Mouse (Mus musculus) C2C12 (cell line): ENCODE results near the gene Ptx3. TPM values are rescaled to one million over a fixed set of nuclear protein-coding genes. Genes with fewer than 3 reads are reported as not detected.

Source experiments
- H3K27me3 ChIP-seq: one replicate; pipeline ENCODE4 v1.6.1; 2011; ENCODE audit not compliant: control insufficient read depth, insufficient read depth, insufficient read length
- H3K36me3 ChIP-seq: one replicate; pipeline ENCODE4 v1.6.1; 2011; ENCODE audit not compliant: control insufficient read depth, insufficient read depth
- H3K4me3 ChIP-seq: one replicate; pipeline ENCODE4 v1.5.1; 2011; ENCODE audit warnings: mild to moderate bottlenecking, control low read depth; ENCODE audit not compliant: poor library complexity, insufficient read depth, severe bottlenecking
- H3K79me2 ChIP-seq: one replicate; pipeline ENCODE4 v1.6.1; 2011; ENCODE audit not compliant: control insufficient read depth, insufficient read depth
- H3K79me3 ChIP-seq: one replicate; pipeline ENCODE4 v1.6.1; 2011; ENCODE audit warnings: low read depth, control low read depth
- H3ac ChIP-seq: one replicate; pipeline ENCODE3; 2011; ENCODE audit warnings: low read depth; ENCODE audit not compliant: control insufficient read depth, insufficient read length
- CEBPB ChIP-seq: IDR thresholded peaks from one replicate; pipeline ENCODE4 v1.6.1; 2011; ENCODE audit warnings: low read depth, mild to moderate bottlenecking, control low read depth, moderate library complexity
- CTCF ChIP-seq: IDR thresholded peaks from one replicate; pipeline ENCODE4 v1.5.1; 2011; ENCODE audit not compliant: control insufficient read depth, insufficient read depth, insufficient read length
- FOSL1 ChIP-seq: IDR thresholded peaks from one replicate; pipeline ENCODE4 v1.8.0; 2011; ENCODE audit warnings: mild to moderate bottlenecking, low read length; ENCODE audit not compliant: poor library complexity, insufficient read depth, severe bottlenecking
- MAX ChIP-seq: IDR thresholded peaks from one replicate; pipeline ENCODE4 v1.6.1; 2011; ENCODE audit warnings: mild to moderate bottlenecking, control low read depth
- MYOD1 ChIP-seq: IDR thresholded peaks from one replicate; pipeline ENCODE4 v1.6.1; 2011; ENCODE audit warnings: low read depth; ENCODE audit not compliant: control insufficient read depth, insufficient read length
- MYOG ChIP-seq: IDR thresholded peaks from one replicate; pipeline ENCODE4 v1.6.1; 2011; ENCODE audit not compliant: control insufficient read depth, insufficient read length; ENCODE audit errors: extremely low read depth
- USF1 ChIP-seq: IDR thresholded peaks from one replicate; pipeline ENCODE4 v1.6.1; 2011; ENCODE audit warnings: low read depth, mild to moderate bottlenecking, control low read depth, moderate library complexity
- long read RNA-seq, 2 experiments: library from polyadenylated mRNA; unstranded; transcript quantifications; one replicate each; pipeline ENCODE4 v2.0.0; 2019 to 2020
- polyA plus RNA-seq: library from polyadenylated mRNA; unstranded; fragments of >200 nt; fragmentation: generic; extraction: Trizol; gene quantifications from one replicate; pipeline ENCODE4 v1.2.1, GENCODE M21; 2012; ENCODE audit warnings: missing spikeins

Gene Ptx3
- 0.06 TPM for polyA plus RNA-seq
- long read RNA-seq, experiment 1, partial matches to known transcripts: 0 of 3 reads
- long read RNA-seq, experiment 1, other reads (novel, unspliced or antisense): 0 of 3 reads
- long read RNA-seq, experiment 2, partial matches to known transcripts: 0 of 2 reads
- long read RNA-seq, experiment 2, other reads (novel, unspliced or antisense): 0 of 2 reads

DNA sequence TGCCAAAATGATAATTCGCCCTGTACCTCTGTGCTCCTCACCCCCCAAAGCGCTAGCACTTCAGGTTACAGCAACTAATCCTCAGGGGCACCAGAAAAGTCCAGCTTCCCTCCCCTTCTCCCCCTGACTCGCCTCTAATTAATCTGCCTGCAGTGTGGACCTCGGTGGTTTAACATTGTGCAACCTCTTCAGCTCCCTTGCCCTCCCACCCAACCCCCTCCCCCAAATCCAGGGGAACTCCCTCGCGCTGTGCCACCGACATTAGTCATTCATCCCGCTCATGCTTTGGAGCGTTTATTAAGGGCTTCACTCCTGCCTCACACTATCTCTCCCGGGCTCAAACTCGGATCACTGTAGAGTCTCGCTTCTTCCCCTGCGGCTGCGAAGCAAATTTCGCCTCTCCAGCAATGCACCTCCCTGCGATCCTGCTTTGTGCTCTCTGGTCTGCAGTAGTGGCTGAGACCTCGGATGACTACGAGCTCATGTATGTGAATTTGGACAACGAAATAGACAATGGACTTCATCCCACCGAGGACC is at the start of gene Ptx3:
TSS of gene Ptx3 (plus strand) at position 256 of the 537 bp plus-strand sequence.
- H3K36me3 ChIP-seq: no peaks in the 10 kb centered on the region
- no peaks in the 10 kb centered on the region for H3K27me3 ChIP-seq
- H3K79me3 ChIP-seq: no peaks in the 10 kb centered on the region
- no peaks in the 10 kb centered on the region for H3K79me2 ChIP-seq
- H3ac ChIP-seq: peak within 1 kb of the TSS; percentile 1
- TF ChIP-seq USF1: no peak
- TF ChIP-seq CTCF: no peak
- TF ChIP-seq CEBPB: no peak
- no peak for TF ChIP-seq MAX
- no peak for TF ChIP-seq FOSL1
- no peak for TF ChIP-seq MYOG
- TF ChIP-seq MYOD1: no peak
- no peak within 1 kb of the TSS for H3K4me3 ChIP-seq

DNA sequence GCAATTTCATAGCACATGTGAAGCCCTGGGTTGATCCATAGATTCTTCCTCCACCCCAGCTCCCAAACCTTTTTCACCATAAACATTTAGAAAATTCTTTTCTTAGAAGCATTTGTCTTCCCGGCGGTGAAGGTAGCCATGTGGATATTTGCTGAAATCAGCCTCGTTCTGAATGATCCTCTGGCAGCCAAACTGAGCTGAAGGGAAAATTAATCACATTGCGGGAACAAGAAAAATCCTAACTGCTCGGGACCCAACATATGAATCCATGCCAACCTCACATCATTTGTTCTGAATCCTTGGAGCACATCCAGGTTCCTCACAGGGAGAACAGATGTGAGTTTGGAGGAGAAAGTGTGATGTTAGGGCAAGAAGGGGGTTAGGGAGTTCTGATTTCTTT is 46.8 kb upstream of the Ptx3 start:
- Histone ChIP-seq H3K4me3 (no peak overlapping the region), H3K79me3 (no peaks in the 10 kb centered on the region), H3K36me3 (no peaks in the 10 kb centered on the region), H3ac (no peak overlapping the region), H3K79me2 (no peaks in the 10 kb centered on the region), H3K27me3 (no peaks in the 10 kb centered on the region)
- no peak for TF ChIP-seq MYOG
- TF ChIP-seq FOSL1: no peak
- no peak for TF ChIP-seq USF1
- no peak for TF ChIP-seq CEBPB
- TF ChIP-seq MYOD1: no peak
- TF ChIP-seq MAX: no peak
- no peak for TF ChIP-seq CTCF

DNA sequence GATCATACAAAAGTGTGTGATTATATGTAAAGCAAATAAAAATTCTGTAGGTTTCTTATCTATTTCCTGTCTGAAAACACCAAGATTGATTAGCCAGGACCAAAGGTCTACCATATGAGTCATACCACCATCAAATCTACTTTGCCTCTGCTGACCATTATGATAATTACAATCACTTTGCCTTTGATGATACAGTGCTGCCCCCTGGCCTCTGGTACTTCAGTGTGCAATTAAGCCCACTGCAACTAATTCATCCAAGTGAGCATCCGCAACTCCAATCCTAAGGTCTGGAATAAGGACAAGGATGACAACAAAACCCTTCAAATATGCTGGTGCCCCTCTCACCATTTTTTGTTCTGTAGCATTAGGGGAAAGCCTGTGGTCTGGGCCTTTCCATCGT is 40.1 kb upstream of the Ptx3 start:
- no peak for TF ChIP-seq MYOD1
- no peak for TF ChIP-seq FOSL1
- TF ChIP-seq MYOG: no peak
- TF ChIP-seq CEBPB: no peak
- no peak for TF ChIP-seq CTCF
- no peak for TF ChIP-seq USF1
- TF ChIP-seq MAX: no peak
- no peaks in the 10 kb centered on the region for H3K79me2 ChIP-seq
- no peaks in the 10 kb centered on the region for H3K36me3 ChIP-seq
- H3K27me3 ChIP-seq: no peaks in the 10 kb centered on the region
- no peak overlapping the region for H3ac ChIP-seq
- no peak overlapping the region for H3K4me3 ChIP-seq
- no peaks in the 10 kb centered on the region for H3K79me3 ChIP-seq

DNA sequence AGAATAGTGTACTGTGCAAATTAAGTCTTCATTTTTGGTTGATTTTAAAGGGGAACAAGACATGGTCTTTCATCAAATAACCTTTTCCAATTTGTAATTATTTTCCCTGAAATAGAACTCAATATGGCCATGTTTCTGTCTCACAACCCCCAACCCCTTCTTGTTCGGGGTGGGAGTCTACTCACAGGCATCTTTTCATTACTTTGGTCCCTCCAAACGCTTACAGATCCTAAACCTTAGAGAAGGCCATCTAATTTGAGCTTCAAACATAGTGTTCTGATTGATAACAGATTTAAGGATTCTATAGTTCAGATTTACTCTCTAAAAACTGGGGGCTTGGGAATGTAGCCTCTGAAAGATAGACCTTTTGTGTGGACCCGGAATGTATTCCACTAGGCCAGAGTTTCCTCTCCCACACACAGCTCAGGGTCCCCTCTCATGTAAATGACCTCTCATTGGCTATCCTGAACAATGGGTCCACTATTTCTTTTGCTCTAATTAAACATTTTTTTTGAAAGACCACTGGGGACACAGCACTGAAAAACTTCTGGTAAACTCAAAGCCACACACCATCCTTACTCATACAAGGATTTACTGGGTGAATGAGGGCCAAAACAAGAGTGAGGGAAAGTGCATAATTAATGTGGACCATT is 25.7 kb upstream of the Ptx3 start:
- H3K79me2 ChIP-seq: no peaks in the 10 kb centered on the region
- TF ChIP-seq MAX (no peak), FOSL1 (no peak), MYOG (no peak), CEBPB (no peak), CTCF (no peak), USF1 (no peak), MYOD1 (no peak)
- H3ac ChIP-seq: no peak overlapping the region

DNA sequence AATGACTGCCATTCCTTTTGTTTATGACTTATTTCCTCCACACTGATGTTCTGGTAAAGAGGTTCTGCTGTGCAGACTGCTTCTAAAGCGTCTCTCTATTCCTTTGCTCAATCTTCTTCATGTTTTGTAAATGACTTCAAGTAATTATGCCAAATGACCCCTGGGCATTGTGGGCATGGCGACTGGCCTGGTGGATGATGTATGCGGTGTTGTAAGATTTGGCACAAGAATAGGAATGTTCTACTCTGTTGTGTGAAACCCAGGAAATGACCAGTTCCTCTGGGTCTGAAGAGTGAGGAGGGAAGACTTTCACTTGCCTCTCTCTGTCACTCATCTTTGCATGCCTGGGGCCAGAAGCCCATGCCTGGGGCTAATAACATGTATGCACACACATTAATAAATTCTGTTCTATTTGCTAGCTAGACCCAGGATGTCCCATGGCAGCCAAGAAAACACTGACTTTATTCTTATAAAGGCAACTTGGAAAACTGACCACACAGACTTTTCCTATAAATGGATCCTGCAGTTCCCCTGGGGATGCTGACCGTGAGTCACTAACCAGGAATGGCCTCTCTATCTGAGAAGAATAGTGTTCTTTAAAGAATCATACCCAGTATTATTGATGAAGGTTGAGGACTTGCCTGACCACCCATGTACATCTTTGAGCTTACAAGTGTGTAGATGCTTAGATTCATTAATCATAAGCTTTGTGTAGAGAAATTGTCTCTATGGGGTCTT is 10.7 kb upstream of the Ptx3 start:
- peak; percentile 34 for TF ChIP-seq FOSL1
- no peak for TF ChIP-seq MAX
- no peak for TF ChIP-seq MYOG
- TF ChIP-seq USF1: no peak
- TF ChIP-seq CEBPB: peak; percentile 63
- no peaks in the 10 kb centered on the region for H3K36me3 ChIP-seq
- no peak overlapping the region for H3ac ChIP-seq
- no peaks in the 10 kb centered on the region for H3K27me3 ChIP-seq
- no peaks in the 10 kb centered on the region for H3K79me3 ChIP-seq
- no peaks in the 10 kb centered on the region for H3K79me2 ChIP-seq
- no peak overlapping the region for H3K4me3 ChIP-seq

More for the DNA sequence above, 25.7 kb upstream of the Ptx3 start:
- no peaks in the 10 kb centered on the region for H3K36me3 ChIP-seq
- H3K4me3 ChIP-seq: no peak overlapping the region
- no peaks in the 10 kb centered on the region for H3K27me3 ChIP-seq
- no peaks in the 10 kb centered on the region for H3K79me3 ChIP-seq
